Mouse (Mus musculus) liver, postnatal 0 days (tissue): ENCODE data around the gene Casp4.

ENCODE experiments used
- CTCF ChIP-seq: sonication (generic); IDR thresholded peaks from 2 replicates; pipeline ENCODE4 v1.5.1; 2016; ENCODE audit warnings: antibody characterized with exemption, low read depth
- EP300 ChIP-seq: IDR thresholded peaks from 2 replicates; pipeline ENCODE4 v1.6.1; 2016; ENCODE audit warnings: antibody characterized with exemption, low read depth, mild to moderate bottlenecking

- TF ChIP-seq CTCF: no peak
- no peak for TF ChIP-seq EP300
Observed at GRCm38 (mm10) chr9:5347381-5347780, 38.8 kb downstream of the Casp4 start.
